Mouse (Mus musculus): ENCODE measurements at regions not wholly inside any gene's neighbourhood (a gene's known extent, or its start where the extent isn't known, plus 50 kb on each side); places are given as distances from the start of the nearest gene placed in this dataset.
"Not testable (repeated sequence)": the region's sequence is repeated elsewhere in the genome, so short reads cannot be mapped to it uniquely, and the experiment has no call there.

DNA sequence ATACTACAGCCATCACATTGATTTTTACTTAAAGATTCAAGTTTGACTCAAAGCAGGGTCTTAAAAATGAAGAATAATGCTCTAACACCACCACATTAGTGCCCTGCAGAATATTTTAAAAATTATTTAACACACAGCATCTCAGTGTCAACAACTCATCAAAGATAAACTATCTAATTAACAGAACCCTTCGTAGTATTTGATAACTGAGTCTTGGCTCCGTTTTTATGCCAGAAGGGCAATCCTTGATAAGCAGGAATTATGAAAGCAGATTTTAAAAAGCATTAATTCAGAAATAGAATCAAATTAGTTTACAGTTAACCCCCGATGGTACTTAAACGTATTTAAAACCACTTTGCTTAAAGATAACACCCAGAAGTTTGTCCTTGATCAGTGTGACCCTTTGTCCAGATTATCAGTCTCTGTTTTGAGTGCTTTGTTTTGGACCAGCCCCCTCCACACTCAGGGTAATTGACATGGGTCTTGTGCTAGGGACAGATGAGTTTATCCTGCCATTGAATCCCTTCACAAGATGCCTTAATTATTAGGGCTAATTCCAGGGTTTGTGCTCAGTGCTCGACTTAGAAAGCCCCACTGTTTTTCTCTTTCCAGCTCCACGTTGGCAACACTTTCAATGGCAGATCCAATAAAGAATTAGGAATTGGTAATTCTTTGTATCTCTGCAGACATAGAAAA, 69.4 kb upstream of the Dph6 start:
- DNase-seq (ENCODE audit: low spot score in 2 of 2): no peak

DNA sequence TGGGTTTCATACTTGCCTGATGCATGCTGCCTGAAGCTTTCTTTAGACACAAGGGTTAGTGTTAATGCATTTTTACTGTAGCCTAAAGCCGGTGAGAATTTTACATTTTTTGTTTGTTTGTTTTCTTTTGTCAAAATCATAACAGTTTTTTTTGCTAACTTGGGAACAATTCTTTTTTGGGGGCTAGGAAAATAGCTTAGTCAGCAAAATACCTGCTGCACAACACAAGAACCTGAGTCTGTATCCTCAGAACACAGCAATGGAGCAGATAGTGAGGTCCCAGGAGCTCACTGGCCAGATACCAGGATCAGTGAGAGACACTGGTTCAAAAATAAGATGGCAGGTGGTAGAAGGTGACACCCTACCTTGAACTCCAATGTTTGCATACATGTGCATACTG, 72.4 kb upstream of the Dph6 start:
- no peak for DNase-seq (ENCODE audit: low spot score in 2 of 2)

DNA sequence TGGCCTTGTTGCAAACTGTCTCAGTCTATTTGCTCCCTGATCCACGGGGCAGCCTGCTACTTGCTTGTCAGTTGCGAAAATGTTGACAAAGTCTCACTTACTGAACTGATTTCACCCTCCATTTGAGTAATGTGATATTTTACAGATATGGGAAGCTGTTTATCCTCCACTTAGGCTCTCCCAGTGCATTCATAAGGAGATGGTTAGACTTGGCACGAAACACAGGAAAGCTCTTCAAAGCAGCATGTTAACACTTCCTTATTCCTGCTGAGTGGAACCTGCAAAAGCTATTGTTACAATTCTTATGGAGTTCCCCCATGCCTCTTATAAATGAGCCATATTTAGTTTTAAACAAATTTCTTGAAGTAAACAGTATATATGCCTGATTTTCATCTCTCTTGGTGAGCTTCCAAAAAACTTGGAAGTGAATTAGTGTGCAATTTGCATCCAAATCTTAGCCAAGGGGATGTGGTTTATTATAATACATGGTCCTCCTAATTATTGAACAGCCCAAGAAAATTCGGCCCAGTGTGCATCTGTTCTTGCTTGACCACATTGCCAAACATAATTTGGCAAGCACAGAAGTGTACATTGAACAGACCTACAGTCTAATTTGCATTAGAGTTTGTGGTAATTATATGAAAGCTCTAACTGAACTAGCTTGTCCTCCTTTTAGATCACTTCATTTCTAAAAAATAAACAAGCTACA, 80.3 kb upstream of the Dph6 start:
- DNase-seq (ENCODE audit: low spot score in 2 of 2): no peak

DNA sequence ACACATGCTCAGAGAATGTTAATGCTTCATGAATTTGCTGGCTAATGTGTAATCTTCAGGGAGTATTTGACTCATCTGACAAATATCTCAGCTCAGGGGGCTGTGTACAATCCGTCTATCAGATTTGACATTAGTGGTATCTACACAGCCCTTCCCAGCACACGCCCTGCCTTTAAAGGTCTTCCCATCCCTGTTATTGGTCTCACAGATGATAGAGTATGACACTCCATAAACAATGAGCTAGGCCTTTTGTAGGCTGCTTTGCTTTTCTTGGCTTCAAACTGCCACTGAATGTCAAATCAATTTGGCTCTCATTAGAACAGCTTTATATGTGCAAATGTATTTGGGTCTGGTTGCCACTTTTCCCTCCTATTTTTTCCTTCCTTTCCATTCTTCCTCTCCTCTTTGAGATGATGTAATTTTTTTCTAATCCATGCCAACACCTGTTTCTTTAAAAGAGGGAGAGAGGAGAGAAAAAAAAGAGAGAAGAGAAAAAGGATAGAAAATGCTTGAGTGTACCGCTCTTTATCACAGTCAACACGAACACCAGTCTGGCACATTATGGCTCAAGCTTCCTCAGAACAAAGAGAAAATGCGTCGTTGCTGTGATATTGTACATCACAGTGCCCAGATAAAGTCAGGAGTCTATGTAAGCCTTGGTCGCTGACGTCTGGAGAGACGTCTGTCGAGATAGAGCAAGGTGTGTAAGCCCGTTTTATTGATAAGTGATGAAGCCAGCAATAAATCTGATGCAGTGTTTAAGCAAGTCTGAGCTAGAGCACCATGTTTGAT, 84.9 kb upstream of the Dph6 start:
- no peak for DNase-seq (ENCODE audit: low spot score in 2 of 2)

DNA sequence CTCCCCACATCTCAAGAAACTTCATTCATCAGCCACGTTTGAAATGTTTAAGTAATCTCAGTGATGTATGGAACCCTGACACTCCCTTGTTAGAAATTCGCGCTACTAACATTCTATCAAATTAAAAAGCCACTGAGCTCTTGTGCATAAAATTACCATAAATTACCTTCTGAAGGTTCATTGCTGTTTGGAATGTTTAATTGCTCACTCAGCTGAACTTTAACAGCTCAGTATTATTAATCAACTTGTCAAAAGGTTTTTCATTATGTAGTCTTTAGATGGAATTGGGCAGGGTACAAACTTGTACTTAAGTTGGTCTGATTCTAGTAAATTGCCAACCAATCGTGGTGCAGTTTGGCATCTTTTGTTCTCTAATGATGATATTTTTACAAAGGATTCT, 108.5 kb upstream of the Dph6 start:
- DNase-seq (ENCODE audit: low spot score in 2 of 2): no peak

DNA sequence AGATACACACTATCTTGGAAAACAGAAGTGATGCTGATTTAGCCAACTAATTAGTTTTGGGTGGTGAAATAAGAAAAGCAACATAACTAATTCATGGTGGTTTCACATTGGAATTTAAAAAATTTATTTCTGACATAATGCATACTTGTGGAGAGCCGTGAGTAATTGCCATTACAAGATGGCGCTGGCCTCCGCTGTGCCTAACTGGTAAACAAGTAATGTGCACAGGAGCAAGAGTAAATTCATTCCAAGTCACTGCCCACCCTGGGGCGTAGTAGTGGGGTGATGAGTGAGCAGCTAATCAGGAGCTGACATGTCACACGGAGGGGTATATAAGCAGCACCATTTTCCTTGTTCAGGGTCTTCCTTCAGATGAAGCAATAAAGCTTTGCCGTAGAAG, 119.0 kb upstream of the Dph6 start:
- not testable (repeated sequence) for DNase-seq (ENCODE audit: low spot score in 2 of 2)

DNA sequence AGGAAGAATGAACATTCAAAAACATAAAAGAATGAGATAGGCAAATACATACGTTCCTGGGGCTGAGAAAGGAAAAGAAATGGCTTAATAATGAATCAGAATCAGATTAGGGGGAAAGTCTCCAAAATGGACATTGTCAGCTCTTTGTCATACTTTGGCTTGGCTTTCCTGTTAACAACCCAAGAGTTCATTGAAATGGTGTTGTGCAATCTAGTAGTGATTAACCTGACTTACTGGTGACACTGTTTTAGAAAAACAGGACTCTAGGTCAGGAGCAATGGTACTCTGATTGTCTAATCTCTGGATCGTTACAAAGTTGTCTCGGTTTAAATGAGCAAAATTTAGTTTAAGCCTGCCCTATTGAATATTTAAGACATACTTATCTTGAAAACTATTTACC, 119.5 kb upstream of the Dph6 start:
- no peak for DNase-seq (ENCODE audit: low spot score in 2 of 2)

DNA sequence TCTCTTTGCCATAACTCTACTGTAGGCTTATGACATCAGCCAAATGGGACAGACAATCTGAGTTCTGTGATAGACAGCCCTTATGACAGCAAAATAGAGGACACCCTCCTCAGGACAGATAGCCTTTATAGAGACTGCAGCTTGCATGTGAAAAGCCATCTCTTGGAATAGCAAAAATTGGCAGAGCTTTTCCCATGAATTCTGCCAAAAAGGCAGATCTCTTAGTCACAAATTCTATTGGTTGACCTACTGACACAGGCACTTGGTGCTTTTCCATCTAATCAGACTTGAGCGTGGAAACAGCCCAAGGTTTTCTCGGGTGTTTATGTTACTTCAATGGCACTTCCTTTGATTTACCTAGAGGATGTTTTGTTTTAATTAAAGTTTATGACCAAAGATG, 120.8 kb upstream of the Dph6 start:
- DNase-seq (ENCODE audit: low spot score in 2 of 2): no peak

DNA sequence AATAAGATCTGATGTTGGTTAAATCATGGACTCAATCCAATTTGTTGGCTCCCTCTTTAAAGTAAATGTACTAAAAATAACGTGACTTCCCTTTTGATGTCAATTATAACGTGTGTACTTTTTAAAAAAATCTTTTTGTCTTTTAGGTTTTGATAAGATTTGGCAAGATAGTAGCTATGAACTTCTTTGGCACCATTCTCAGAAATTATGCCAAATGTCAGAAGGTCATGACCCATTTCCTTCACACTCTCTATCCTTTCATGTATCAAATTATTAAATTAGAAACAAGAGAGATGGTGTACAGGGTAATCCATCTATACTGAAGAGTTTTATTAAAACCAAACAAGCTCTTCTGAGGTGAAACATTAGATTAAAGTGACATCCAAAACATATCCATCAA, 121.4 kb upstream of the Dph6 start:
- no peak for DNase-seq (ENCODE audit: low spot score in 2 of 2)

DNA sequence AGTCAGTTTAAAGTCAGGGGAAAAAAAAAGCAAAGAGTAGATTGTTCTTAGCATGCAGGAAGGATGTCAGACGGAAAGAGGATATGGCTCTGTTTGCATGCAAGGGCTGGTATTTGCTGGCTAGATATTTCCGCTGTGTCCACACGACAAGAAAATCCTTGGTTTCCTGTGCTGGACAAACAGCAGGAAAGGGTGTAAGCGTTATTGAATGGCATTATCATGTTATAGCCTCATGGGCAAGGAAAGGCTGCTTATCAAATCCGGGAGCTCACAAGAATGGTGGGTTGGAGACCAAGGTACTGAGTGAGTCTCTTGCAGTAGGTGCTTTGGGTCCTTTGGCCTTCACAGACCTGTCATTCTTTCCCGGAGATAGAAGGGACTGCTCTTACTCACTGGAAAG, 127.7 kb upstream of the Dph6 start:
- DNase-seq (ENCODE audit: low spot score in 2 of 2): no peak

DNA sequence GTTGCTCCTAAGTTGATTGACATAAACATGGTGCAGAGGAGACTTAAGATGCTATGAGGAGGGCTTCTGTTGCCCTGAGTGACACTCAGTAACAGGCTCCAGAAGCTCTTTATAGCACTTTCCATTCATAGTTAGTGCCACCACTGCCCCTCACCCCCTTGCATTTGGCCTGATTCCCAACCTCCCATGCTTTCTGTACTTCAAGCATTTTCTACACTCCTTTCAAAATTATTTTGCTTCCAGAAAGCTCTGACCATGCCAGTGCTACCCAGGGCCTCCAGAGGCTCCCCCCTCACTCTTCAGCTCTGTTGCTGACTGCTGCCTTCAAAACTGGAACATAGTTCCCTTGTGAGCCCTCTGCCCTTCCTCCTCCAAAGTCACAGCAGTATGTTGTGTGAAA, 129.4 kb upstream of the Dph6 start:
- peak in 1 of 2 experiments; percentile 5 for DNase-seq (ENCODE audit: low spot score in 2 of 2)

DNA sequence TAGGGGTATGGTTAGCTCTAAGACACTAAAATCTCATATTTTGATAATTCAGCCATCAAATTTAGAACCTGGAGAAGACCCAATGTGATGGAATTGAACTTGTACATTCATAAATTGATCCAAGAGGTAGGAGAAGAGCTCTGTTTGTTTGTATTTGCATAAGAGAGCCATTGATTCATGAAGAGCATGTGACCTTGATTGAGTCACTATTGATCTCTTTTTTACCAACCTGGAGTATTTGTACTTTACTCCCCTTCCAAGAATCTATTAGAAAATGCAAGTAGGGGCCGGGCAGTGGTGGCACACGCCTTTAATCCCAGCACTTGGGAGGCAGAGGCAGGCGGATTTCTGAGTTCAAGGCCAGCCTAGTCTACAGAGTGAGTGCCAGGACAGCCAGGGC, 133.5 kb upstream of the Dph6 start:
- no peak for DNase-seq (ENCODE audit: low spot score in 2 of 2)

DNA sequence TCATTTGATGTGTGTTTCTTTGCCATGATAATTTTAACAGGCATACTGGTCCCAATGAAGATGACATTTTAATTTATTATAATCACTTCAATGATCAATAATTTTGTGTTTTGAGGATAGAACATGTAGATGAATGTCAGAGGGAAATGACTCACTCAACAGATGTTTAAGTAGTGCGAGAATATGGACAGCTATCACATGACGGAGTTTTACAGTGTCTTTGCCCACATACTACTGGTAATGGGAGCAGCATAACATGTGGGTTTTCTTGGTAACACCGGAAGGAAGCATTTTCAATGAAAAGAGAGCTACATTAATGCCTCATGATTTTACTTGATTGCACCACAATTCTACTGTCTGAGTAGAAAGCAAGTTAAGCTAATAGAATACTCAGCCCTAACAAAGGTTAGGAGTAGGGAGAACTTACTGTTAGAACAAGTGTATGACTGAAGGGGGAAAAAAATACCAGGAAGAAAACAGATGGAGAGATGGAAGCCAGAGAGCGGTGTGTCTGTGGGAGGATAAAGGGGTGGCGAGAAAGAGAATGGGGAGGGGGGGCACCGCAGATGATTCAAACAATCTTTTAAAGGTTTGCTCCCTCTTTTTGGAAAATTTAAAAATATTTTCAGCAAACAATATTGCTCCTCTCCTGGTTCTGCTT, 142.0 kb upstream of the Dph6 start:
- DNase-seq (ENCODE audit: low spot score in 2 of 2): no peak

DNA sequence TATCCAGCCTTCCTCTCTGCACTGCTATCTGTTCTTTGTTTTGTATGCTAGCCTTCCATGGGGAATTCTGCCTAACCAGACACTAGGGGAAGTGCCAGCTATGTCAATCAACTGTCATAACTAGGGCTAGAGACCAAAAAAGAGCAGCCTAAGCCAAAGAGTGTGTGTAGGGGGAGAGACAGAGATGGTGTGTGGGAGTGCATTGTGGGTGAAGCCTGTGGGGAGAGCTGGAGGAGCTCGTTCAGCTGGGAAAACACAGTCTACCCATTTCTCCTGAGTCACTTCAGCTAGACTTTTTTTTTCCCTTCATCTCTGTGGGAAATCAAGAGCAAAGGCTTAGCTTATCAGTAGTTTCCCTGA, 142.5 kb upstream of the Dph6 start:
- no peak for DNase-seq (ENCODE audit: low spot score in 2 of 2)

DNA sequence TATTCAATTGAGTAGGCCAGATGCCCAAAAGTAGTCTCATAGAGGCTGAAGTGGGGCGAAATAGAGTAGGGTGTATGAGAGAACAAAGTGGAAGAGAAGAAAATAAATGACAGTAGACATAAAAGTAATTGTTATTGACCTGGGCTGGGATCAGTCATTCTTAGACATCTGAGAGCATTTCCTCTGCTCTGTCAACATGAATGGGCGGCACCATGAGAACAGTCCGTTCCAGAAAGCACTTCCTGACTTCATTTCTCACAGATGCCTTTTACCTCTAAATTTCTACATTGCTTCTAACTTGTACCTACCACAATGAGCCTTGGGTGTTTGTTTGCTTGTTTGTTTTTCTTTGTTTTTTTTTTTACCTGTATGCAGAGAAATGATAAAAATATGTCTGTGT, 148.5 kb upstream of the Dph6 start:
- DNase-seq (ENCODE audit: low spot score in 2 of 2): no peak

DNA sequence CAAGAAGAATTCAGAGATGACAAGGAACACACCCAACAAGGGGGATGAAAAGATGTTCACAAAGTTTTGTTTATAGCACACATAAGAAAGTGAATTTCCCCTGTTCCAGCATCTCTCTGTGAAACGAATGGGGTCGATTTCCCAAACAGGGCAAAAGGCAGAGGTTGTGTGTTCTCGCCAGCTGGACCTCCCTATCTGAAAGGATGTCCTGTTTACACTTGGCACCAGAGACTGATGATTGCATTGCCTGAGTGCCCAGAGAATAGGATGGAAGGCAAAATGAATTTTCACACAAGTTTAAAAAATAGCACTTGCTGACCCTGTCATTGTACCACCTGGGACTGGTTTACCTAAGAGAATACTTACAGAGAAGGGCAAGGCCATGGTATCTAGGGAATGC, 149.2 kb upstream of the Dph6 start:
- no peak for DNase-seq (ENCODE audit: low spot score in 2 of 2)

DNA sequence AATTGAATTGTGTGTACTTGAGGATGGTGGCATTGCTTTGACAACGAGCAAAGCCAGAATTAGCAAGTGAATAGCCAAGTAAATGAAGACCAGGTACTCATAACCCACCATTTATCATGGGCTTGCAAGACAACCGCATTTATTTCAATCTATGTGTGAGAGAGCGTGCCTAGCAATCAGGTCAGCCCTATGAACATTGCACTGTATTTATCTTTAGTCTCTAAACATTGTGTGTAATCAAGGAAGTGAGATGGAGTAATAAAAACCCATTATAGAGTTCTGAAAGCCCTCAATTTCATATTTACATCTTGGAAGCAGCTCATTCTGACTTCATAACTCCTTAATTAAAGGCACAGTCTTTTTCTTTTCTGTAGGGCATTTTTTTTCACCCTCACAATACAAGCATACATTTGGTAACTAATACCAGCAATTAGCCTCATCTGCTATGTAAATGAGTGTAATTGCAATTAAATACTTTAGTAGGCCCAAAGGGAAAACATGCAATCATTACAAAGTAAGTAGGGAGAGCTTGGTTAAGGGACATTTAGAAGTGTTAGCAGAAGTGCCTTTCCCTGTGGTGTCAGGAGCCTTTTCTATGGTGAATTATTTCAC, 150.8 kb upstream of the Dph6 start:
- DNase-seq (ENCODE audit: low spot score in 2 of 2): no peak

DNA sequence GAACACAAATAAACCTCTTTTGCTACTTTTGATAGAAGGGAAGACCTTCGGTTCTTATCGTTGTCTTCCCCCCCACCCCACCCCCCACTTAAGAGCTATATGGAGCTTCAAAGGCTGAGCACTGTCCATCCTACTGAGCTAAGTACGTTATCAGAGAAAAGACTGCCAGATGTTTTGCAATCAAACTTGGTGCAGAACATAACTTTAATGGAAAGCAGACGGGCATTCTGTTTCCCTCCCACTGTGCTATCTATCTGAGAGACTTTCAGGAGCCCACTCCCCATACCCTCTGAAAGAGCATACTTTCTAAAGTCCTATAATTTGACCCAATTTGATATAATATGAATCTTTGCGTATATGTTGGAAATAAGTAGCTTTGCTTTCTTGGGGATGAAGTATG, 153.3 kb upstream of the Dph6 start:
- no peak for DNase-seq (ENCODE audit: low spot score in 2 of 2)

DNA sequence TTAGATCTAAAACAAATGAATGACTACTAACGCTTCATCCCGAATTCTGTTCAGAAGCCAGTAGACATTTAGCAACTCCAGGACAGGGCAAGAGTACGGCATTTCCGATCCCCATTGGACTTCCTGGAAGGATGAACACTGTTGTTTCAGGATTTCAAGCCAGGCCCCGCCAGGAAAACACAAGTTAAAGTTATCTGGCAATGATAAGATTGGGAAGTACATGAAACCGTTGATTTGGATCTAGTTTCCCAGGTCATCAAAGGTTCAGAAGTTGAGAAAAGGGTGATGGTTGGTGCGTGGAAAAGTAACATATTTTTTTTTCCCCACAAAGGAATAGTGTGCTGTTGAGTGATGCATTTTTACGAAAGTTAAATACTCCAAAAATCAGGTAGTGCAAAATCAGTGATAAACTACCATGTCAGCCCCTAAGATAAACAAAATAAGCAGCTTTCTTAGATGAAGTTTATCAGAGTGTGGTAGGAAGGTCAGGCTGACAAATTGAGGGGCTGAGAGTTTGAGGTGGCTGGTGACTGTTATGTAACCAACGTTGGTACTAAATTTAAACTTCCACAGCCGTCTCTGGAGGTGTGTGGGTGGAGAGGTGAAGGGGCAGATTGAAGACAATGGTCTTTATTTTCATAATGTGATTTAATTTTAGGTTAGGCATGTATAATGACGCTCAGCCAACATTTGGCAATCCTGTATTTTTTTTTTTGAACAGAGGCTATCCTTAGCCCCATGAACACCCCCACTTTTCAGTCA, 157.6 kb upstream of the Dph6 start:
- no peak for DNase-seq (ENCODE audit: low spot score in 2 of 2)

DNA sequence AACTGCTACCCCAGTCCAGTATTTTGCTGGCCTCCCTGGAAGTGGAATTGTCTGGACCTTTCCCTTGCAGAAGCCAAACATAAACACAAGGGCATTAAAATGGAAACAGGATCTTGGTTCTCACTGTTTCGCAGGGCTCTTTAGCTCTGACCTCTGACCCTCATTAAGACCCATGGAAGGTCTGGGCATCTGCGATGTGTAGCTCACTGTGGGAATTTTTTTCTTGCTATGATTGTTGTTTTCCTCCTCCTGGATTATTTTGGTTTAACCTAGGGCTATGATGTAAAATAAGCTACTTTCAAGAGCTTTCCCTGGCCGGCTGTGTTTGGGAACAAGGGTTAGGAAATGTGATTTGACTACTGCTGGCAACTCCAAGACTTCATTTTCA, 158.1 kb upstream of the Dph6 start:
- DNase-seq (ENCODE audit: low spot score in 2 of 2): no peak

DNA sequence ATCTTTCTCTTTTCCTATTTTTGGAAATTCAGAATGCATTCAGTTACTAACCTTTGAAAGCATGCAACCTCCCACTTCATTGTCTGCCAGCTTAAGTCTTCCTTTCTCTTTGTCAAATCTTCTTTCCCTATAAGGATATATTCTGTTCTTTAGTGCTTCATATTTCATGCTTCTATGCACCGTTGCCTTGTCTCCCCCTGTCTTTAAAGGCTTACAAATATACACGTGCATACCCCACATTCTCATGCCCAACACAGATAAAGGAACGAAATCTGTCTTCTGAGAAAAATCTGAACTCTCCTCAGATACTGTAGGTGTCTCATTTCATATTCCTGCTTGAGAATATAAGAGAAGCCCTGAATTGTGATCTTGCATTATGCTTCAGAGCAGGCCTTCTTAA, 167.9 kb upstream of the Dph6 start:
- DNase-seq (ENCODE audit: low spot score in 2 of 2): no peak

Measured in frontal cortex, postnatal 14 days (tissue).